9 mouse cellular contexts compared by ENCODE assay signal in the genomic region with DNA sequence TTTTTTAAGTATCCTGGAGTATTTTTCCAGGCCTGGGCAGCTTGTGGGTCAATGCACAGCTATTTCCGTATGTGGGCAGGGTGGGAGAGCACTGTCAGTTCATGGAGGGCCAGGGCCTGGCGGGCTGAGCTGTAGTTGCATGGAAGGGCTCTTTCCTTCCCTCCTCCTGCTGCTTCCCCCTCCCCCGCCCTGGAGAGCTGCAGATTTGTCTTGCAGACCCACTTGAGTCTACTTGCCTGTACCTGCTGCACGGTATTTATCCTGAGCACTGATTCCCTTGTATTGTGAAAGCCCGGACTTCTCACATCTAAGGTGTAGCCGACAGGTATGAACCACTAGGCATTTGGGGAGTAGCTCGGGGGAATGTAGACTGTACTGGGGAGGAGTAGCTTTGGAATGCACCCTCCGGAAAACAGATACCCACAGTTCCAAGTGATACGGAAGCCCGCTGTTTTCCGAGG. TPM values are rescaled to one million over a fixed set of nuclear protein-coding genes. Genes with fewer than 3 reads are reported as not detected.
DNase-seq lines count a peak whose midpoint lies in the region; ATAC-seq and TF ChIP-seq lines count a peak whose summit lies in the region.
"Had no signal": no experiment of that assay in that cellular context is flagged by ENCODE, and none has a peak within 500 bp of the region (broad histone marks: within the 10 kb centered on the region; RNA-seq: fewer than 3 reads in every experiment).

No protein-coding gene starts in this region.

- no peaks in the 10 kb centered on the region for H3K27me3 ChIP-seq in cerebellum, adult 2 months (ENCODE audit: control insufficient read depth, insufficient read depth, low read length)
- no peaks in the 10 kb centered on the region for H3K27me3 ChIP-seq in liver, adult 2 months (ENCODE audit: control insufficient read depth, insufficient read depth, low read length)
- H3K27me3 ChIP-seq in liver, postnatal 0 days (ENCODE audit: insufficient read depth, low read length) = no peaks in the 10 kb centered on the region
- no peaks in the 10 kb centered on the region for H3K27me3 ChIP-seq in stomach, embryonic 14.5 days (ENCODE audit: control insufficient read depth, insufficient read depth, low read length)
- no peaks in the 10 kb centered on the region for H3K27me3 ChIP-seq in midbrain, embryonic 15.5 days (replicated peaks)

- no peak for TF ChIP-seq CTCF in cerebellum, adult 2 months (IDR thresholded peaks at IDR 0.05; ENCODE audit: borderline replicate concordance, insufficient read depth, low read depth, low read length)
- TF ChIP-seq CTCF in liver, adult 2 months (IDR thresholded peaks at IDR 0.05; ENCODE audit: low read depth, low read length) = no peak
- no peak for TF ChIP-seq CTCF in liver, postnatal 0 days (IDR thresholded peaks at IDR 0.05; ENCODE audit: low read depth)

- no peak overlapping the region for H3K27ac ChIP-seq in cerebellum, adult 2 months (ENCODE audit: insufficient read depth, low read length)
- 0 out of 2 replicates have a peak overlapping the region, but pooled peaks have one; percentile 19 for H3K27ac ChIP-seq in liver, adult 2 months (replicated peaks; ENCODE audit: insufficient read depth, low read depth, low read length)
- H3K27ac ChIP-seq in liver, postnatal 0 days (ENCODE audit: low read depth) = no peak overlapping the region
- H3K27ac ChIP-seq in stomach, embryonic 14.5 days (ENCODE audit: low read length) = peak overlapping the region; percentile 72; the same call in 1 of the 2 replicates
- H3K27ac ChIP-seq in midbrain, embryonic 15.5 days = no peak overlapping the region

- peaks cover 22% of the 10 kb centered on the region for H3K4me1 ChIP-seq in cerebellum, adult 2 months (ENCODE audit: control insufficient read depth, insufficient read depth, low read length)
- H3K4me1 ChIP-seq in liver, adult 2 months (ENCODE audit: control insufficient read depth, insufficient read depth, low read length) = peaks cover 12% of the 10 kb centered on the region
- H3K4me1 ChIP-seq in liver, postnatal 0 days (ENCODE audit: insufficient read depth) = peaks cover 8% of the 10 kb centered on the region; the same call in 1 of the 2 replicates
- peaks cover 25% of the 10 kb centered on the region for H3K4me1 ChIP-seq in stomach, embryonic 14.5 days (ENCODE audit: control insufficient read depth, insufficient read depth, low read length)
- peaks cover 29% of the 10 kb centered on the region for H3K4me1 ChIP-seq in midbrain, embryonic 15.5 days

- no peaks in the 10 kb centered on the region for H3K9me3 ChIP-seq in liver, postnatal 0 days (ENCODE audit: low read length)
- no peaks in the 10 kb centered on the region for H3K9me3 ChIP-seq in stomach, embryonic 14.5 days (ENCODE audit: control insufficient read depth, low read depth, low read length)
- no peaks in the 10 kb centered on the region for H3K9me3 ChIP-seq in midbrain, embryonic 15.5 days

- H3K79me2 ChIP-seq in liver, adult 2 months (ENCODE audit: control insufficient read depth, insufficient read depth, low read length) = no peaks in the 10 kb centered on the region; the same call in 1 of the 2 replicates

- no peak for TF ChIP-seq EP300 in liver, postnatal 0 days (IDR thresholded peaks at IDR 0.05; ENCODE audit: low read depth)

- no peak overlapping the region for H3K4me2 ChIP-seq in liver, postnatal 0 days (ENCODE audit: low read depth, low read length)
- 0 out of 2 replicates have a peak overlapping the region, but pooled peaks have one; percentile 2 for H3K4me2 ChIP-seq in stomach, embryonic 14.5 days (replicated peaks; ENCODE audit: low read depth, low read length)
- H3K4me2 ChIP-seq in midbrain, embryonic 15.5 days = no peak overlapping the region

- no peak overlapping the region for H3K4me3 ChIP-seq in cerebellum, adult 2 months (replicated peaks; ENCODE audit: insufficient read depth, low read depth, low read length)
- H3K4me3 ChIP-seq in liver, adult 2 months (ENCODE audit: insufficient read depth, low read depth, low read length) = no peak overlapping the region
- H3K4me3 ChIP-seq in liver, postnatal 0 days (ENCODE audit: low read depth, low read length) = no peak overlapping the region
- H3K4me3 ChIP-seq in stomach, embryonic 14.5 days (ENCODE audit: low read depth, low read length) = no peak overlapping the region
- no peak overlapping the region for H3K4me3 ChIP-seq in midbrain, embryonic 15.5 days

- no peak for TF ChIP-seq POLR2A in cerebellum, adult 2 months (IDR thresholded peaks at IDR 0.05; ENCODE audit: borderline replicate concordance, insufficient read depth, low read length)
- no peak for TF ChIP-seq POLR2A in liver, adult 2 months (IDR thresholded peaks at IDR 0.05; ENCODE audit: extremely low read depth, insufficient read depth, low read length)

- H3K9ac ChIP-seq in liver, adult 2 months (ENCODE audit: low read depth, low read length) = no peak overlapping the region
- H3K9ac ChIP-seq in liver, postnatal 0 days (replicated peaks) = no peak overlapping the region
- H3K9ac ChIP-seq in stomach, embryonic 14.5 days (replicated peaks; ENCODE audit: low read depth, low read length) = no peak overlapping the region
- H3K9ac ChIP-seq in midbrain, embryonic 15.5 days = no peak overlapping the region

- H3K36me3 ChIP-seq in liver, adult 2 months (ENCODE audit: control insufficient read depth, insufficient read depth, low read length) = no peaks in the 10 kb centered on the region
- H3K36me3 ChIP-seq in liver, postnatal 0 days (replicated peaks; ENCODE audit: insufficient read depth, low read length) = no peaks in the 10 kb centered on the region
- no peaks in the 10 kb centered on the region; the same call in 1 of the 2 replicates for H3K36me3 ChIP-seq in stomach, embryonic 14.5 days (ENCODE audit: control insufficient read depth, insufficient read depth, low read length)
- H3K36me3 ChIP-seq in midbrain, embryonic 15.5 days (replicated peaks) = no peaks in the 10 kb centered on the region

- WGBS in cerebellum, adult 2 months = 87% methylated on average over 11 of the region's 11 CpGs
- 69% methylated on average over 11 of the region's 11 CpGs for WGBS in liver, adult 2 months
- 67% methylated on average over 11 of the region's 11 CpGs for WGBS in liver, postnatal 0 days (ENCODE audit: insufficient replicate concordance)
- WGBS in stomach, embryonic 14.5 days = 42% methylated on average over 11 of the region's 11 CpGs
- WGBS in midbrain, embryonic 15.5 days = 63% methylated on average over 11 of the region's 11 CpGs

- no peak for ATAC-seq in liver, postnatal 0 days
- peak; percentile 49; the same call in 1 of the 2 replicates for ATAC-seq in stomach, embryonic 14.5 days (ENCODE audit: insufficient number of reproducible peaks, insufficient read depth, low FRiP score, low read depth)
- no peak for ATAC-seq in midbrain, embryonic 15.5 days (replicated peaks)

- peak; percentile 36 to 41 for DNase-seq in cerebellum, postnatal 10 days
- no peak for DNase-seq in cerebellum, adult 2 months
- no peak for DNase-seq in liver, adult 2 months (ENCODE audit: extremely low read depth, low read depth, low spot score)
- no peak for DNase-seq in liver, postnatal 0 days
- DNase-seq in kidney, postnatal 36 days = peak; percentile 60 to 65
- no peak for DNase-seq in adrenal gland, postnatal 14 days
- DNase-seq: right cerebral cortex, adult 18-20 months had no signal

RNA-seq across cellular contexts. Expression of gene Ctdspl, which starts 49.0 kb away (rescaled TPM):
- polyA plus RNA-seq in cerebellum, adult 2 months (2012; rRNA removed) = 10.3 and 10.6 TPM in 2 replicates
- 2.5 and 4.0 TPM in 2 replicates for total RNA-seq in liver, adult 2 months (2014; rRNA removed)
- polyA plus RNA-seq in liver, adult 2 months (2012; rRNA removed) = 2.8 and 3.5 TPM in 2 replicates
- 2.2 and 2.4 TPM in 2 replicates for polyA plus RNA-seq in liver, postnatal 0 days (2015; fragmentation: Nextera tagmentation; extraction: Ambion mirVana)
- polyA plus RNA-seq in stomach, embryonic 14.5 days (2014; fragmentation: Nextera tagmentation; extraction: Ambion mirVana) = 26.6 and 26.7 TPM in 2 replicates
- polyA plus RNA-seq in midbrain, embryonic 15.5 days (2015; fragmentation: Nextera tagmentation; extraction: Ambion mirVana) = 7.5 and 8.3 TPM in 2 replicates
- 28.6 and 32.0 TPM in 2 replicates for total RNA-seq in adrenal gland, postnatal 14 days (2021)

Comparison
In these comparisons a context has a peak if more than half of its experiments do, and no peak if none do; other contexts are left out.
1. DNase-seq: peak in cerebellum, postnatal 10 days (2 of 2) and kidney, postnatal 36 days (2 of 2); none in cerebellum, adult 2 months (0 of 2), liver, adult 2 months (single experiment), liver, postnatal 0 days (single experiment) and adrenal gland, postnatal 14 days (single experiment).
2. H3K27ac ChIP-seq: peak in liver, adult 2 months (single experiment) and stomach, embryonic 14.5 days (single experiment); none in cerebellum, adult 2 months (single experiment), liver, postnatal 0 days (single experiment) and midbrain, embryonic 15.5 days (single experiment).